Mouse (Mus musculus) heart, adult 2 months (tissue): ENCODE data around the gene Mapk3. TPM values are rescaled to one million over a fixed set of nuclear protein-coding genes. Genes with fewer than 3 reads are reported as not detected.

Experiments used
- DNase-seq, 2 experiments: peaks; one replicate each; pipeline ENCODE4 v3.0.0; 2021
- H3K27ac ChIP-seq: fragments of 200-600 bp; 2 replicates; pipeline ENCODE4 v1.8.1; 2022
- H3K27me3 ChIP-seq: fragments of 200-500 bp; 2 replicates; pipeline ENCODE4 v1.6.1; 2012; ENCODE audit warnings: mild to moderate bottlenecking, low read length, inconsistent platforms, mixed read lengths; ENCODE audit not compliant: control insufficient read depth, insufficient read depth
- H3K36me3 ChIP-seq: fragments of 200-500 bp; 2 replicates; pipeline ENCODE4 v1.6.1; 2012; ENCODE audit warnings: low read length, inconsistent platforms; ENCODE audit not compliant: control insufficient read depth, insufficient read depth
- H3K4me1 ChIP-seq: fragments of 200-500 bp; 2 replicates; pipeline ENCODE4 v1.6.1; 2011; ENCODE audit warnings: low read length; ENCODE audit not compliant: control insufficient read depth, insufficient read depth
- H3K4me3 ChIP-seq: fragments of 200-600 bp; 2 replicates; pipeline ENCODE4 v1.8.1; 2022
- H3K79me2 ChIP-seq: fragments of 200-500 bp; replicated peaks from 2 replicates; pipeline ENCODE4 v1.6.1; 2012; ENCODE audit warnings: mild to moderate bottlenecking, inconsistent platforms, low read length, moderate library complexity, mixed read lengths; ENCODE audit not compliant: control insufficient read depth, insufficient read depth
- H3K9ac ChIP-seq: fragments of 200-500 bp; 2 replicates; pipeline ENCODE4 v1.6.1; 2012; ENCODE audit warnings: low read depth, mild to moderate bottlenecking, control low read depth, inconsistent platforms, low read length, mixed read lengths
- CTCF ChIP-seq: fragments of 200-600 bp; IDR thresholded peaks from 2 replicates; pipeline ENCODE4 v1.8.1; 2022; ENCODE audit warnings: antibody characterized with exemption, mild to moderate bottlenecking, moderate library complexity
- EP300 ChIP-seq: fragments of 200-500 bp; IDR thresholded peaks from 2 replicates; pipeline ENCODE4 v1.6.1; 2011; ENCODE audit warnings: low read depth, low read length, control low read depth; ENCODE audit not compliant: insufficient read depth
- POLR2A ChIP-seq: fragments of 200-500 bp; IDR thresholded peaks from 2 replicates; pipeline ENCODE4 v1.6.1; 2011; ENCODE audit warnings: mild to moderate bottlenecking, low read depth, low read length, control low read depth; ENCODE audit not compliant: insufficient read depth
- WGBS: fragments of 180-500 bp; shearing (Covaris S2); methylation state at CpG from one replicate; pipeline ENCODE4 v1.1.7; 2018; 5-methylcytosine and 5-hydroxymethylcytosine counted together
- intact Hi-C: fragments of 180-260 bp; cut with DNase I; formaldehyde crosslinking; loops from one replicate; pipeline ENCODE4 v1.15.1; 2025
- polyA plus RNA-seq: library from polyadenylated mRNA; depleted of rRNA; stranded (reverse); fragments of >200 nt; gene quantifications from 2 replicates; pipeline ENCODE4 v1.2.3, GENCODE M21; 2012
- total RNA-seq, 2 experiments: library from RNA; stranded (reverse); gene quantifications; 2 replicates each; pipeline ENCODE4 v1.2.3; 2021

Mapk3 gene
- total and polyA plus RNA-seq, 3 experiments: 45.9 to 111 (median 53.1) TPM

DNA sequence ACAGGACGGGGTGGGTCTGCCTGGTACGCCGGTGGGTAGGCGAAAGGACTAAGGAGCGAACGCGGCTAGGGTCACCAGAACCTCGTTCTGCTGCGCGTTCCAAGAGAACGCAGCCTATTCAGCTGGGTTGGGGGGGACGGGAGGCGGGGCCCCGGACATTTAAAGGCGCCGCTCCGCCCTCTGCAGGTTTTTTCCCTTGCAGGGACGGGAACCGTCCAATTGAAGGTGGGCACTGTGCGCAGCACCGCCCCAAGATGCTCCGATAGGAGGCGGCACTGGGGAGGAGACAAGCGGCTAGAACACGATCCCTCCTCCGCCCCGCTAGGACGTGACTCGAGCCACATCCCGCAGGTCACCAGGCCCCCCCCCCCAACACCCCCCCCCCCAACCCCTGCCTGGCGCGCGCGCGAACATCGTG, 39.7 kb downstream of the Mapk3 start:
- Histone ChIP-seq H3K4me1 (peaks cover 5% of the 10 kb centered on the region), H3K27me3 (no peaks in the 10 kb centered on the region), H3K36me3 (peaks cover 15% of the 10 kb centered on the region), H3K9ac (peak overlapping the region; percentile 87), H3K79me2 (no peaks in the 10 kb centered on the region), H3K4me3 (peak overlapping the region; percentile 94), H3K27ac (peak overlapping the region; percentile 100)
- intact Hi-C loops: loop anchor here (2.0 kb wide), 3 partner anchors 18 to 38 kb away; partner anchors contain the start of gene Tbx6
- under 1% methylated on average over 32 of the region's 36 CpGs for WGBS
- TF ChIP-seq POLR2A (peak; percentile 100), CTCF (peak; percentile 64; the same call in 1 of the 2 replicates), EP300 (peak; percentile 61; the same call in 1 of the 2 replicates)
- peak; percentile 95 to 99 for DNase-seq

DNA sequence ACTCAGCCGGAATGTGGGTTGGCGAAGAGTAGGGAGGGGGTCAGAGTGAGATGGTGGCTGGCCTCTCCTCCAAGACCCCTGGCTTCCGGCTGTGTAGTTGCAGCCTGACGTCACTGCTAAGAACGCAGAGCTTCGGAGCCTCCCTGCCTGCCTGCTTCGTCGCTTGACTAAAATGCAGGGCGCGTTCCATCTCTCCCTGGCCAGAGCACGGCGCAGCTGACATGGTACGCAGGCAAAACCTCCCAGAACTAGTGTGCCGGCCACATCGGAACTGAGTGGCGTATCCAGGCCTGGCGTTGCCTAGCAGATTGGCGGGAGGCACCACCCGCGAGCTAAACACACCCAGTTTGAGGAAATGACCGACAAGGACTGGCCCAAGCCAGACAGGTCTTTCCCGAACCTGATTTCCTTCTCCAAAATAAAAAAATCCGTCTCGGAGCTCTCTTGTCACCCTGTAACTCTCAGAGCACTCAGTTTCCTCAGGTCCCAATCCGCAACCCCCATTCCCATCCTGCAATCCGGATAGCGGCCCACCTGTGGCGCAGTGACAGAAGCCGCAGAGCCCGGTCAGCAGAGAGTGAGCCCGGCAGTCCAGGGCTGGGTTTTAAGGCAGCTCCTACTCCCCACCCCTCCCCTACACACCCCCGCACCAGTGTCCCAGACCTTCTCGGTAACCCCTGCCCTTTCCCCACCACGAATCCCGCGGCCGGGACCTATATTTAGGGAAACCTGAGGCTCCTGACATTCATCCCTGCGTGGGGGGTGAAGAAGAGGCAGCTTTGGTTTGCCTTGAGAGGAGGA, 40.3 kb downstream of the Mapk3 start:
- H3K27ac ChIP-seq: peak overlapping the region; percentile 100
- peak in 1 of 2 experiments; percentile 88 for DNase-seq
- peak; percentile 90 for TF ChIP-seq POLR2A
- TF ChIP-seq EP300: 0 out of 2 replicates have a peak, but pooled peaks have one; percentile 44
- TF ChIP-seq CTCF: peak; percentile 66
- H3K27me3 ChIP-seq: no peaks in the 10 kb centered on the region
- no peaks in the 10 kb centered on the region for H3K79me2 ChIP-seq
- H3K4me1 ChIP-seq: peaks cover 5% of the 10 kb centered on the region
- peaks cover 9% of the 10 kb centered on the region for H3K36me3 ChIP-seq
- peak overlapping the region; percentile 87 for H3K9ac ChIP-seq
- H3K4me3 ChIP-seq: peak overlapping the region; percentile 76
- WGBS: under 1% methylated on average over 36 of the region's 38 CpGs
- intact Hi-C loops: loop anchor here (2.0 kb wide), 3 partner anchors 19 to 39 kb away; partner anchors contain the start of gene Tbx6

- Histone ChIP-seq H3K9ac (peak overlapping the region; percentile 87), H3K27ac (peak overlapping the region; percentile 100), H3K36me3 (peaks cover 7% of the 10 kb centered on the region), H3K79me2 (no peaks in the 10 kb centered on the region), H3K4me1 (peaks cover 5% of the 10 kb centered on the region), H3K4me3 (peak overlapping the region; percentile 76), H3K27me3 (no peaks in the 10 kb centered on the region)
- intact Hi-C loops: no loop called here
- WGBS: 59% methylated on average over 5 of the region's 5 CpGs
- DNase-seq: no peak
- TF ChIP-seq EP300 (no peak), CTCF (0 out of 2 replicates have a peak, but pooled peaks have one; percentile 4)
These were observed 41.1 kb downstream of the Mapk3 start for GRCm38 (mm10) chr7:126800269-126801056.

GRCm38 (mm10) chr7:126801057-126801422, 41.6 kb downstream of the Mapk3 start:
- Histone ChIP-seq H3K79me2 (no peaks in the 10 kb centered on the region), H3K27ac (peak overlapping the region; percentile 100), H3K27me3 (no peaks in the 10 kb centered on the region), H3K9ac (no peak overlapping the region), H3K4me3 (no peak overlapping the region), H3K4me1 (peaks cover 5% of the 10 kb centered on the region), H3K36me3 (peaks cover 7% of the 10 kb centered on the region)
- TF ChIP-seq EP300 (no peak), POLR2A (no peak), CTCF (no peak)
- intact Hi-C loops: no loop called here
- no peak for DNase-seq
- 90% methylated on average over 16 of the region's 16 CpGs for WGBS

DNA sequence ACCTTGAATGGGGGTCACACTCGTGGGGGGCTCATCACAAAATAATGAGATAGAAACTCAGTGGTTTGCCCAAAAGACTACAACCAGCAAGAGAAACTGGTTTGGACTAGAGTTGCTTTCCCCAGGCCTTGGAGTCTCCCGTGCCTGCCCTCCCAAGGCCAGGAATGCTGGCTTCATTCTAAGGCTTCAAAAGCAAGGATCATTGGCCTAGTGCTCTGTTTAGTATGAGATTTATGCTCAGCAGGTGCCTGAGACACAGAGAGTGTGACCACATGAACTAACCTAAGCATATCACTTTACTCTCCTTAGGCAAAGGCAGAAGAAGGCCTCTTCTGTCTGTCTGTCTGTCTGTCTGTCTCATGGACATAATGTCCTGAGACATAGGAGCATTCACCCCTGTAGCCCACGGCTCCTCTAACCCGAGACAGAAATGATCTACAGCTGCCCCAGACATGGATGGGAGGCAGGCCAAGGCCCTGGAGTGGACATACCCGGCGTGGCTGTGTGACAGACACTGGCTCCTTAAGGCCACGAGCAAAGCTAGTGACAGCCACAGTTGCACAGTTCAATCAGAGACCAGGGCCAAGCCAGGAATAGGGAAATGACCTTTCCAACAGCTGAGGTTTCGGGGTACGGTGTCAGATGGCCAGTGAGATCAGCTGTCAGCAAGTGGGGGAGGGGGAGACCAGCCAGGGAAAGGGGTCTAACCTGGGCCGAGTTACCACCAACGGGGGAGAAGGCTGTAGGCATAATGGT, 42.9 kb downstream of the Mapk3 start:
- H3K79me2 ChIP-seq: no peaks in the 10 kb centered on the region
- no peak overlapping the region for H3K27ac ChIP-seq
- TF ChIP-seq EP300: no peak
- TF ChIP-seq CTCF: no peak
- TF ChIP-seq POLR2A: no peak
- WGBS: 80% methylated on average over 11 of the region's 11 CpGs
- intact Hi-C loops: no loop called here
- no peaks in the 10 kb centered on the region for H3K36me3 ChIP-seq
- DNase-seq: no peak
- H3K4me3 ChIP-seq: no peak overlapping the region
- no peaks in the 10 kb centered on the region for H3K27me3 ChIP-seq
- H3K4me1 ChIP-seq: peaks cover 4% of the 10 kb centered on the region
- no peak overlapping the region for H3K9ac ChIP-seq
